Mouse (Mus musculus): ENCODE data around the gene Smr3a. TPM values are rescaled to one million over a fixed set of nuclear protein-coding genes. Genes with fewer than 3 reads are reported as not detected.

The Smr3a gene
- not detected in 3 replicates for total RNA-seq (2017)

DNA sequence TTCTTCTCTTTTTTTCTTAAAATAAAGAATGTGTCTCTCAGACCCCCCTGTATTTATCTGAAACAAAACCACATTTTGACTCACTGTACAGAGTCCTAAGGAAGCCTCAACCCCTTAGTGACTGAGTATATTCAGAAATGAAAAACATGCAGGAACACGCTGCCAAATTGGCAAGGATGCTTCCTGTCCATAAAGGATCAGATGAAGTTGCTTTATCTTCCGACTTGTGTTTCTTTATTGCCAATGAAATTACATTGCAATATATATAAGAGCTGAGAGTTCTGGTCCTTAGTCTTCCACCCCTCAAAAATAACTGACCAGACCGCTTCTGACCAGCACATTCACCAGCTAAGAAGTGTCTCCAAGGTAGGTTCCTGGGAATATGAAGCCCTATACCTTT, at the start of gene Smr3a:
Gene Smr3a, plus strand, starts transcription at position 301 of the 400 bp plus-strand sequence.
- ATAC-seq (replicated peaks; ENCODE audit: insufficient number of reproducible peaks, low FRiP score, low TSS enrichment, poor library complexity, severe bottlenecking), result no peak

DNA sequence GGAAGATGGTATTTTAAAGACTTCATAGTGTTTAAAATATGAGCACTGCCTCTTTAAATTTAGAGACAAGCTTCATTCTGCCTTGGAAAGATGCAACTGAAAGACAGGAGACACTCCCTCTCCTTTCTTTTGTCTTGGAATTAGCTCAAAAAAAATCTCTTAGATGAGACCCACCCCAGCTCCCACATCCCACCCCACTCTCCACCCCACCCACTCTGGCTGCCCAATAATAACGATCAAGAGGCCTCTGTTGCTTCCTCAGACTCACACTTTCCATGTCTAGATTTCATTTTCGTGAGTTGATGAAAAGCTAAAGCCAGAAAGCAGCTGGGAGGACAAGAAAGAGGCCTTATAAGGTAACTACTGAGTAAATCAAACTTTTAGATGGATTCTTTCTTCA, 33.1 kb upstream of the Smr3a start, which contains the start of the genes 2310003L06Rik and Gm28434:
Gene 2310003L06Rik, plus strand, starts transcription at position 259 of the 400 bp plus-strand sequence.
Gene Gm28434, plus strand, starts transcription at position 317 of the 400 bp plus-strand sequence.
- ATAC-seq (replicated peaks; ENCODE audit: insufficient number of reproducible peaks, low FRiP score, low TSS enrichment, poor library complexity, severe bottlenecking), result no peak

DNA sequence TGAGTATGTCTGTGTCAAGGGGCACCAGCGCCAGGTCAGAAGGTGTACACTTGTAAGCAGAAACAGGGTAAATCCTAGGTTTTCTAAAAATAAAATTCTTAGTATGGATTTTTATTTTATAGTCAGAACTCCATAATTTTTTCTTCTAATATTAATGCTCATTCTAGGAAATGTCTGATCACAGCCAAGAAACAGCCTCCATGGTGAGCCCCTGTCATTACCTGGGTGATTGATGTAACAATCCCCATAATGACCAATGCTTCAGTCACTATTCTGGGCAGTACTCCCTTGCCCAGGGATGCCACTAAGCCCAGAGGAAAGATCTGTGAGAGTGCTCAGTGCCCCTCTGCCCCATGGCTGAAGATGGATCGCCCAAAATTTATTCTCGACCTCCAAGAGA, 23.2 kb upstream of the Smr3a start, which contains the start of gene Cabs1:
Gene Cabs1, plus strand, starts transcription at position 301 of the 400 bp plus-strand sequence.
- no peak for ATAC-seq (replicated peaks; ENCODE audit: insufficient number of reproducible peaks, low FRiP score, low TSS enrichment, poor library complexity, severe bottlenecking)

DNA sequence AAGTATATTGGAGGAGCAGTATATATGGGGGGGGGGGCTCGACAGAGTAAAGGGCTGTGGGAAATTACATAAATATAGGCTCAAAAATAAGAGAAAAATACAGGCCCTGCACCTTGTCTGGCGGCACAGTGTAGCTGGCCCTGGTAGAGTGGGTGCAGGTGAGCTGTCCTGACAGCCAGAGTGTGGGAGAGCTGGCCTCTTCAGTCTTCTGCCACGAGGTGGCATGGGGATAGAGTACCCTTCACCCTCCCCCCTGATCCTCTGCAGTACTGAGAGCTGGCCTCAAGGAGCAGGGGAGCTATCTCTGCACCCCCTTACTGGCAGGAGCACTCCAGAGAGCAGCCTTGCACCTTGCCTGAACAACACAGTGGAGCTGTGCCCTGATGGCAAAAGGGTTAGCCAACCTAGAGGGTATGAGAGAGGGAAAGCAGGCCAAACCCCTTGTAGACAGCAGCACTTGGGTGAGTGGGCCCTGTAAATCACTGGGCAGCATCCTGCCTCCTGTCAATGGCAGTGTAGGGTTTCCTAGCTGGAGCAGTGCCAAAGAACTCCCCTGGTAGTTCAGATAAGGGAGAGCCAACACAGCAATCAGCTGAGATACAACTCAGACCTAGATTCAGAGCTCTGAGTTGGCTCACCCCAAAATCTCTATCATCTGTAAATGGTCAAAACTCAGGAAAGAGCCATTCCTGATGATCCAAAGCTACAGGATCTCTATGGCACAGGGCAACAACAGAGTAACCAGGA, 19.7 kb upstream of the Smr3a start:
- ATAC-seq (replicated peaks; ENCODE audit: insufficient number of reproducible peaks, low FRiP score, low TSS enrichment, poor library complexity, severe bottlenecking), result 0 out of 2 replicates have a peak, but pooled peaks have one; percentile 40

DNA sequence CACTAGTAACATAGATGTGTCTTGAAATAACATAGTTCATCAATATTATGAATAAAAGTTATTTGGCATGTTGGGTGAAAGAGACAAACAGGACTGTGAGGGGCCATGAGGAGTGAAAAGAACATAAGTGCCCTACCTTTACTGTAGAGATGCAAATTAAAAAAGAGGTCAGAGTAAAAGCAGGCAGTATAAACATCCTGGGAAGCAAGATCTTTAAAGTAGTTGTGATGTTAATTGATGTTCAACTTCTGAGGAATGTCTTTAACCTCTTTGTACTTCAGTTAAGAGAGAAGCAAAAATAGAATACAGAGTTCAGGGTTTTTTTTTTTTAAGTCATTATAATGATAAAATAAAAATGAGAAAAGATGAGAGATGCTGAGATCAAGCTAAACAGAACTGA, 2.9 kb downstream of the Smr3a start:
- no peak for ATAC-seq (replicated peaks; ENCODE audit: insufficient number of reproducible peaks, low FRiP score, low TSS enrichment, poor library complexity, severe bottlenecking)

Other genes starting within 250 kb of the Smr3a start
- not detected in 3 replicates for gene Csn1s2a, start 228.0 kb upstream of the Smr3a start, total RNA-seq (2017)
- gene Csn1s2b, start 194.5 kb upstream of the Smr3a start, total RNA-seq (2017), result not detected in 3 replicates
- not detected in 3 replicates for gene Prr27, start 176.9 kb upstream of the Smr3a start, total RNA-seq (2017)
- not detected in 3 replicates for gene Odam, start 117.5 kb upstream of the Smr3a start, total RNA-seq (2017)
- not detected in 3 replicates for gene Csn3, start 77.0 kb upstream of the Smr3a start, total RNA-seq (2017)
- not detected in 3 replicates for gene 2310003L06Rik, start 33.1 kb upstream of the Smr3a start, total RNA-seq (2017)
- not detected in 3 replicates for gene Gm28434, start 33.0 kb upstream of the Smr3a start, total RNA-seq (2017)
- gene Cabs1, start 23.1 kb upstream of the Smr3a start, total RNA-seq (2017), result 0.49 TPM in 1 of 3 replicates, not detected in the others
- not detected in 3 replicates for gene Smr2, start 84.0 kb downstream of the Smr3a start, total RNA-seq (2017)
- not detected in 3 replicates for gene Gm11116, start 109.0 kb downstream of the Smr3a start, total RNA-seq (2017)
- gene Gm11115, start 151.6 kb downstream of the Smr3a start, total RNA-seq (2017), result not detected in 3 replicates

Measured in monocyte, adult 5-6 weeks (primary cell).